ENCODE assay signal across 23 mouse cellular contexts in the genomic region with DNA sequence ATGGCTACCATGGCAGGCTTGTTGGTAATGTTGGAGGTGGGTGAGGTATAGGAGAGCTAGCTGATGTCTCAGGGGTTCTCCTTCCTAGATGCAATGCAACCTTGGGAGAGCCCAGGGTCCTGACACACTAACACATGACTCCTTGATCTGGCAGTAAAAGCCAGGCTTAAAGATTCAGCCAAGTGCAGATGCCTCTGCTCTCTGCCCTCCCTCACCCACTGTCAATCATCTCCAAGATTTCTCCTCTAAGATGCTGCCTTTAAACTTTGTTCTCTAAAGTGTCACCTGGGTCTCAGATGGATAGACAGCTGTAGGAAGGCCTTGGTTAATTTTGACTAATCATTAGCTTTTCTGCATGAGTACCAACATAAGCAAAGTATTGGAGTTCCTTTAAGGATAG.
DNase-seq lines count a peak whose midpoint lies in the region; ATAC-seq and TF ChIP-seq lines count a peak whose summit lies in the region.
"Had no signal": no experiment of that assay in that cellular context is flagged by ENCODE, and none has a peak within 500 bp of the region (broad histone marks: within the 10 kb centered on the region; RNA-seq: fewer than 3 reads in every experiment).

No protein-coding gene starts in this region.

- no peak for TF ChIP-seq CTCF in kidney, postnatal 0 days (IDR thresholded peaks at IDR 0.05; ENCODE audit: low read depth)

- H3K4me1 ChIP-seq in kidney, postnatal 0 days (replicated peaks; ENCODE audit: insufficient read depth, low read length), result peaks cover 25% of the 10 kb centered on the region

- H3K4me2 ChIP-seq in kidney, postnatal 0 days (ENCODE audit: low read length), result no peak overlapping the region
- H3K4me2 ChIP-seq: embryonic facial prominence, embryonic 12.5 days; forebrain, embryonic 15.5 days; hindbrain, embryonic 12.5 days had no signal

- no peak overlapping the region for H3K9ac ChIP-seq in kidney, postnatal 0 days (ENCODE audit: low read depth, low read length)
- H3K9ac ChIP-seq: embryonic facial prominence, embryonic 12.5 days; forebrain, embryonic 15.5 days; hindbrain, embryonic 12.5 days had no signal

- H3K27me3 ChIP-seq in kidney, postnatal 0 days (ENCODE audit: insufficient read depth, low read length), result no peaks in the 10 kb centered on the region
- H3K27me3 ChIP-seq: CH12.LX; embryonic facial prominence, embryonic 12.5 days; forebrain, embryonic 15.5 days; hindbrain, embryonic 12.5 days; Patski had no signal

- ATAC-seq in kidney, postnatal 0 days (replicated peaks; ENCODE audit: low FRiP score, low read depth), result peak; percentile 69
- ATAC-seq: activated CD4-positive, CD25-positive, alpha-beta regulatory T cell, adult 4 months; forebrain, embryonic 15.5 days; hindbrain, embryonic 16.5 days; Patski had no signal

- H3K4me3 ChIP-seq in kidney, postnatal 0 days (replicated peaks; ENCODE audit: low read depth, low read length), result no peak overlapping the region
- H3K4me3 ChIP-seq: embryonic facial prominence, embryonic 12.5 days; forebrain, embryonic 15.5 days; heart, embryonic 10.5 days; hindbrain, embryonic 12.5 days had no signal

- no peak overlapping the region for H3K27ac ChIP-seq in kidney, postnatal 0 days
- H3K27ac ChIP-seq: embryonic facial prominence, embryonic 12.5 days; forebrain, embryonic 15.5 days; heart, embryonic 10.5 days; hindbrain, embryonic 12.5 days had no signal

- DNase-seq in kidney, adult 11 months, result peak; percentile 62
- no peak for DNase-seq in kidney, adult 18-20 months
- peak; percentile 37 to 71 for DNase-seq in kidney, adult 8-10 months
- no peak for DNase-seq in kidney, postnatal 0 days (ENCODE audit: low spot score)
- DNase-seq in embryo, embryonic 10.5 days (ENCODE audit: low spot score), result no peak
- no peak for DNase-seq in heart, adult 8-10 months (ENCODE audit: low spot score)
- DNase-seq in cerebellum, postnatal 25 days, result no peak
- DNase-seq: adrenal gland, postnatal 14 days; cerebellum, adult 11-12 months; cerebellum, adult 9-10 months; cerebellum, postnatal 36 days; embryo, embryonic 11 days; gastrocnemius, postnatal 14 days; heart, postnatal 10 days; heart, postnatal 4 days had no signal

- no peaks in the 10 kb centered on the region for H3K36me3 ChIP-seq in kidney, postnatal 0 days (ENCODE audit: insufficient read depth, low read length)
- H3K36me3 ChIP-seq: embryonic facial prominence, embryonic 12.5 days; forebrain, embryonic 15.5 days; heart, embryonic 10.5 days; hindbrain, embryonic 12.5 days had no signal

- H3K9me3 ChIP-seq in kidney, postnatal 0 days (replicated peaks; ENCODE audit: low read length), result no peaks in the 10 kb centered on the region
- H3K9me3 ChIP-seq: embryonic facial prominence, embryonic 12.5 days; forebrain, embryonic 15.5 days; heart, embryonic 10.5 days; hindbrain, embryonic 12.5 days had no signal

Comparison
In these comparisons a context has a peak if more than half of its experiments do, and no peak if none do; other contexts are left out.
1. DNase-seq: peak in kidney, adult 11 months (single experiment) and kidney, adult 8-10 months (2 of 2); none in kidney, adult 18-20 months (single experiment), kidney, postnatal 0 days (single experiment), embryo, embryonic 10.5 days (single experiment), heart, adult 8-10 months (single experiment) and cerebellum, postnatal 25 days (0 of 2).